Mouse (Mus musculus) left cerebral cortex, postnatal 25 days (tissue): ENCODE measurements around the gene Gm10666. TPM values are rescaled to one million over a fixed set of nuclear protein-coding genes. Genes with fewer than 3 reads are reported as not detected.
"Not testable (repeated sequence)": the region's sequence is repeated elsewhere in the genome, so short reads cannot be mapped to it uniquely, and the experiment has no call there.

Experiments
- DNase-seq, 2 experiments: peaks; one replicate each; pipeline ENCODE4 v3.0.0; 2022; ENCODE audit warnings: low spot score in 2 of 2, mixed read lengths in 1 of 2
- intact Hi-C: fragments of 180-260 bp; cut with DNase I; formaldehyde crosslinking; loops from one replicate; pipeline ENCODE4 v1.15.1; 2025
- total RNA-seq, 2 experiments: library from RNA; stranded (reverse); gene quantifications; 2 replicates each; pipeline ENCODE4 v1.2.3; 2021

The Gm10666 gene
- total RNA-seq = not detected

- DNase-seq, intact Hi-C loops: not testable (repeated sequence)
Observed at GRCm38 (mm10) chr7:22134641-22135040, at the start of gene Gm10666. Gene Gm10666, minus strand, starts transcription at chr7:22134741.

DNA sequence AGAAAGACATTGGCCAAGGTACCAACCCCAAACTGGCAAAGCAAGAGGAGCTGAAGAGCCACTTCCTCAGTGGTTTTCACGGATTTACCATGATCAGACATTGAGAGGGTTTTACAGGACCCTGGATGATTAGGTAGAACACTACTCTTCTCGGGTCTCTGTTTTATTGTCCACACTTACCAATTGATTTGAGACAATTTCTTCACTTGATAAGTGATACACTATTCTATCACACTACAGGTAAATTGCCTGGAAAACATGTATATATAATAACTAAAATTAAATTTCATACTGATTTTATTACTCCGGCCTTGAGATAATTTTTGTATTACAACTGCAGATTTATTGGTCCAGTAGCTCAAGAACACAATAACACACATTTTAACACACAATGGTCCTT, 29.4 kb upstream of the Gm10666 start, which contains the start of gene Vmn1r142:
Vmn1r142 (minus strand) TSS at position 101 of the 400 bp plus-strand sequence.
- DNase-seq, intact Hi-C loops: not testable (repeated sequence)

- intact Hi-C loops, DNase-seq: not testable (repeated sequence)
Observed at GRCm38 (mm10) chr7:22118145-22118544, 16.4 kb downstream of the Gm10666 start, which contains the start of gene Gm16451. Gene Gm16451, minus strand, starts transcription at chr7:22118245.

Other genes starting within 250 kb of the Gm10666 start
- not detected for gene Gm5891, start 213.4 kb downstream of the Gm10666 start, total RNA-seq
- gene Vmn1r137, start 140.2 kb downstream of the Gm10666 start, total RNA-seq = not detected
- gene Vmn1r138, start 105.8 kb downstream of the Gm10666 start, total RNA-seq = not detected
- not detected for gene Gm6176, start 78.4 kb downstream of the Gm10666 start, total RNA-seq
- not detected for gene Vmn1r139, start 65.7 kb downstream of the Gm10666 start, total RNA-seq
- not detected for gene Gm16451, start 16.5 kb downstream of the Gm10666 start, total RNA-seq
- not detected for gene Vmn1r142, start 29.3 kb upstream of the Gm10666 start, total RNA-seq
- not detected for gene Vmn1r143, start 54.6 kb upstream of the Gm10666 start, total RNA-seq
- gene Gm8653, start 66.5 kb upstream of the Gm10666 start, total RNA-seq = not detected
- gene Gm8453, start 94.7 kb upstream of the Gm10666 start, total RNA-seq = not detected
- gene Gm4187, start 195.0 kb upstream of the Gm10666 start, total RNA-seq = not detected
- gene Gm8660, start 236.3 kb upstream of the Gm10666 start, total RNA-seq = not detected